Mouse (Mus musculus) cerebellum, adult 2 months (tissue): ENCODE results near the gene Gm38431.

Source experiments
- CTCF ChIP-seq: fragments of 200-500 bp; IDR thresholded peaks from 2 replicates; pipeline ENCODE4 v1.5.1; 2011; ENCODE audit warnings: low read depth, mild to moderate bottlenecking, control low read depth, low read length, moderate library complexity, borderline replicate concordance; ENCODE audit not compliant: insufficient read depth
- POLR2A ChIP-seq: fragments of 200-500 bp; IDR thresholded peaks from 2 replicates; pipeline ENCODE4 v1.6.1; 2011; ENCODE audit warnings: low read length, control low read depth, borderline replicate concordance; ENCODE audit not compliant: insufficient read depth

GRCm38 (mm10) chr9:21074173-21074572 is 17.6 kb downstream of the Gm38431 start:
- TF ChIP-seq CTCF, result no peak
- no peak for TF ChIP-seq POLR2A
